Mouse (Mus musculus): ENCODE data around the gene Tekt1. TPM values are rescaled to one million over a fixed set of nuclear protein-coding genes. Genes with fewer than 3 reads are reported as not detected.

Gene Tekt1
- polyA plus RNA-seq (2015; fragmentation: Nextera tagmentation; extraction: Ambion mirVana) = 0.16 and 0.26 TPM in 2 replicates

- Histone ChIP-seq H3K9me3 (ENCODE audit: control insufficient read depth, low read length) (no peaks in the 10 kb centered on the region), H3K27me3 (replicated peaks; ENCODE audit: control insufficient read depth, insufficient read depth, low read length) (no peaks in the 10 kb centered on the region), H3K36me3 (ENCODE audit: control insufficient read depth, insufficient read depth, low read length) (no peaks in the 10 kb centered on the region), H3K9ac (ENCODE audit: low read depth, low read length) (peak within 1 kb of the TSS; percentile 62), H3K4me3 (ENCODE audit: low read length) (peak within 1 kb of the TSS; percentile 51), H3K4me2 (ENCODE audit: low read depth, low read length) (peak within 1 kb of the TSS; percentile 86), H3K27ac (ENCODE audit: low read length) (no peak within 1 kb of the TSS), H3K4me1 (ENCODE audit: control insufficient read depth, insufficient read depth, low read length) (0 out of 2 replicates have a peak, but pooled peaks cover 3% of the 10 kb centered on the region)
- ATAC-seq = no peak
- WGBS = 28% methylated on average over 10 of the region's 10 CpGs
Observed at GRCm38 (mm10) chr11:72362347-72362741, at the start of gene Tekt1. TSS of gene Tekt1 (minus strand) at chr11:72362442.

GRCm38 (mm10) chr11:72411945-72412344 lies 49.7 kb upstream of the Tekt1 start:
- no peaks in the 10 kb centered on the region for H3K36me3 ChIP-seq (ENCODE audit: control insufficient read depth, insufficient read depth, low read length)
- WGBS = 22% methylated on average over 9 of the region's 9 CpGs
- H3K4me2 ChIP-seq (ENCODE audit: low read depth, low read length) = peak overlapping the region; percentile 99
- ATAC-seq = peak; percentile 8
- peaks cover 41% of the 10 kb centered on the region for H3K4me1 ChIP-seq (ENCODE audit: control insufficient read depth, insufficient read depth, low read length)
- H3K4me3 ChIP-seq (ENCODE audit: low read length) = peak overlapping the region; percentile 80
- H3K27ac ChIP-seq (ENCODE audit: low read length) = no peak overlapping the region
- no peaks in the 10 kb centered on the region for H3K9me3 ChIP-seq (ENCODE audit: control insufficient read depth, low read length)
- no peaks in the 10 kb centered on the region for H3K27me3 ChIP-seq (replicated peaks; ENCODE audit: control insufficient read depth, insufficient read depth, low read length)
- H3K9ac ChIP-seq (ENCODE audit: low read depth, low read length) = no peak overlapping the region

GRCm38 (mm10) chr11:72411093-72411921 lies 49.1 kb upstream of the Tekt1 start, which contains the start of gene Smtnl2:
TSS of gene Smtnl2 (minus strand) at chr11:72411713.
- H3K4me1 ChIP-seq (ENCODE audit: control insufficient read depth, insufficient read depth, low read length) = peaks cover 47% of the 10 kb centered on the region
- under 1% methylated on average over 77 of the region's 86 CpGs for WGBS

GRCm38 (mm10) chr11:72410521-72411092 lies 48.4 kb upstream of the Tekt1 start:
- Histone ChIP-seq H3K27me3 (replicated peaks; ENCODE audit: control insufficient read depth, insufficient read depth, low read length) (no peaks in the 10 kb centered on the region), H3K4me1 (ENCODE audit: control insufficient read depth, insufficient read depth, low read length) (peaks cover 54% of the 10 kb centered on the region), H3K36me3 (ENCODE audit: control insufficient read depth, insufficient read depth, low read length) (no peaks in the 10 kb centered on the region), H3K27ac (ENCODE audit: low read length) (peak overlapping the region; percentile 85), H3K4me3 (ENCODE audit: low read length) (peak overlapping the region; percentile 80), H3K4me2 (ENCODE audit: low read depth, low read length) (peak overlapping the region; percentile 99), H3K9me3 (ENCODE audit: control insufficient read depth, low read length) (no peaks in the 10 kb centered on the region), H3K9ac (ENCODE audit: low read depth, low read length) (peak overlapping the region; percentile 84)
- peak; percentile 60 for ATAC-seq
- WGBS = 1% methylated on average over 25 of the region's 25 CpGs

More at GRCm38 (mm10) chr11:72411093-72411921, 49.1 kb upstream of the Tekt1 start, which contains the start of gene Smtnl2:
- H3K4me3 ChIP-seq (ENCODE audit: low read length) = peak within 1 kb of the TSS; percentile 80
- peak within 1 kb of the TSS; percentile 85 for H3K27ac ChIP-seq (ENCODE audit: low read length)
- no peaks in the 10 kb centered on the region for H3K36me3 ChIP-seq (ENCODE audit: control insufficient read depth, insufficient read depth, low read length)
- H3K4me2 ChIP-seq (ENCODE audit: low read depth, low read length) = peak within 1 kb of the TSS; percentile 99
- H3K27me3 ChIP-seq (replicated peaks; ENCODE audit: control insufficient read depth, insufficient read depth, low read length) = no peaks in the 10 kb centered on the region
- ATAC-seq = peak; percentile 93
- peak within 1 kb of the TSS; percentile 84 for H3K9ac ChIP-seq (ENCODE audit: low read depth, low read length)
- H3K9me3 ChIP-seq (ENCODE audit: control insufficient read depth, low read length) = no peaks in the 10 kb centered on the region

- peak overlapping the region; percentile 80 for H3K4me3 ChIP-seq (ENCODE audit: low read length)
- H3K27me3 ChIP-seq (replicated peaks; ENCODE audit: control insufficient read depth, insufficient read depth, low read length) = no peaks in the 10 kb centered on the region
- peaks cover 55% of the 10 kb centered on the region for H3K4me1 ChIP-seq (ENCODE audit: control insufficient read depth, insufficient read depth, low read length)
- H3K36me3 ChIP-seq (ENCODE audit: control insufficient read depth, insufficient read depth, low read length) = no peaks in the 10 kb centered on the region
- WGBS = 57% methylated on average over 12 of the region's 12 CpGs
- H3K9ac ChIP-seq (ENCODE audit: low read depth, low read length) = peak overlapping the region; percentile 84
- peak overlapping the region; percentile 99 for H3K4me2 ChIP-seq (ENCODE audit: low read depth, low read length)
- no peaks in the 10 kb centered on the region for H3K9me3 ChIP-seq (ENCODE audit: control insufficient read depth, low read length)
- no peak for ATAC-seq
- peak overlapping the region; percentile 49; the same call in 1 of the 2 replicates for H3K27ac ChIP-seq (ENCODE audit: low read length)
Observed at GRCm38 (mm10) chr11:72409649-72410385, 47.6 kb upstream of the Tekt1 start.

GRCm38 (mm10) chr11:72408451-72409170 lies 46.4 kb upstream of the Tekt1 start:
- peak overlapping the region; percentile 15 for H3K4me3 ChIP-seq (ENCODE audit: low read length)
- peak overlapping the region; percentile 42; the same call in 1 of the 2 replicates for H3K9ac ChIP-seq (ENCODE audit: low read depth, low read length)
- no peak for ATAC-seq
- no peaks in the 10 kb centered on the region for H3K9me3 ChIP-seq (ENCODE audit: control insufficient read depth, low read length)
- peak overlapping the region; percentile 49; the same call in 1 of the 2 replicates for H3K27ac ChIP-seq (ENCODE audit: low read length)
- H3K4me2 ChIP-seq (ENCODE audit: low read depth, low read length) = peak overlapping the region; percentile 99
- peaks cover 55% of the 10 kb centered on the region for H3K4me1 ChIP-seq (ENCODE audit: control insufficient read depth, insufficient read depth, low read length)
- WGBS = 35% methylated on average over 9 of the region's 9 CpGs
- no peaks in the 10 kb centered on the region for H3K36me3 ChIP-seq (ENCODE audit: control insufficient read depth, insufficient read depth, low read length)
- H3K27me3 ChIP-seq (replicated peaks; ENCODE audit: control insufficient read depth, insufficient read depth, low read length) = no peaks in the 10 kb centered on the region

GRCm38 (mm10) chr11:72407574-72407973 lies 45.3 kb upstream of the Tekt1 start:
- peak overlapping the region; percentile 5; the same call in 1 of the 2 replicates for H3K4me3 ChIP-seq (ENCODE audit: low read length)
- H3K4me2 ChIP-seq (ENCODE audit: low read depth, low read length) = peak overlapping the region; percentile 99
- H3K9ac ChIP-seq (ENCODE audit: low read depth, low read length) = peak overlapping the region; percentile 39; the same call in 1 of the 2 replicates
- no peaks in the 10 kb centered on the region for H3K36me3 ChIP-seq (ENCODE audit: control insufficient read depth, insufficient read depth, low read length)
- WGBS = 13% methylated on average over 7 of the region's 7 CpGs
- ATAC-seq = no peak
- no peaks in the 10 kb centered on the region for H3K27me3 ChIP-seq (replicated peaks; ENCODE audit: control insufficient read depth, insufficient read depth, low read length)
- H3K27ac ChIP-seq (ENCODE audit: low read length) = peak overlapping the region; percentile 5; the same call in 1 of the 2 replicates
- no peaks in the 10 kb centered on the region for H3K9me3 ChIP-seq (ENCODE audit: control insufficient read depth, low read length)
- H3K4me1 ChIP-seq (ENCODE audit: control insufficient read depth, insufficient read depth, low read length) = peaks cover 55% of the 10 kb centered on the region

- no peak for ATAC-seq
- Histone ChIP-seq H3K4me3 (ENCODE audit: low read length) (no peak overlapping the region), H3K36me3 (ENCODE audit: control insufficient read depth, insufficient read depth, low read length) (no peaks in the 10 kb centered on the region), H3K27me3 (replicated peaks; ENCODE audit: control insufficient read depth, insufficient read depth, low read length) (no peaks in the 10 kb centered on the region), H3K27ac (ENCODE audit: low read length) (peak overlapping the region; percentile 5; the same call in 1 of the 2 replicates), H3K4me2 (ENCODE audit: low read depth, low read length) (peak overlapping the region; percentile 99), H3K9me3 (ENCODE audit: control insufficient read depth, low read length) (no peaks in the 10 kb centered on the region), H3K9ac (ENCODE audit: low read depth, low read length) (peak overlapping the region; percentile 39; the same call in 1 of the 2 replicates), H3K4me1 (ENCODE audit: control insufficient read depth, insufficient read depth, low read length) (peaks cover 54% of the 10 kb centered on the region)
- whole genome bisulfite sequencing = 25% methylated on average over 3 of the region's 3 CpGs
Observed at GRCm38 (mm10) chr11:72407081-72407480, 44.8 kb upstream of the Tekt1 start.
